Mouse (Mus musculus) MEL (cell line): ENCODE results near the gene H2-M10.1. TPM values are rescaled to one million over a fixed set of nuclear protein-coding genes. Genes with fewer than 3 reads are reported as not detected.

Source experiments
- DNase-seq: peaks from one replicate; pipeline ENCODE4 v3.0.0; 2011; ENCODE audit warnings: low read depth, low spot score
- H3K27ac ChIP-seq: 2 replicates; pipeline ENCODE4 v1.5.1; 2012; ENCODE audit warnings: low read depth, mild to moderate bottlenecking, control low read depth, low read length, moderate library complexity; ENCODE audit not compliant: control insufficient read depth
- H3K27me3 ChIP-seq, 2 experiments: fragments of 150-350 bp in 1 of 2; sonication (generic) in 1 of 2; 2 replicates each; pipeline ENCODE4 v1.6.1; 2012; ENCODE audit warnings: low read length in 2 of 2, mild to moderate bottlenecking in 2 of 2, improper control_type of control experiment in 1 of 2, moderate library complexity in 1 of 2; ENCODE audit not compliant: insufficient read depth in 2 of 2, control insufficient read depth in 1 of 2
- H3K36me3 ChIP-seq, 2 experiments: 2 replicates each; pipeline ENCODE4 v1.6.1; 2012 to 2014; ENCODE audit warnings: low read length in 2 of 2, improper control_type of control experiment in 1 of 2, inconsistent platforms in 1 of 2, mild to moderate bottlenecking in 1 of 2; ENCODE audit not compliant: insufficient read depth in 2 of 2, control insufficient read depth in 1 of 2
- H3K4me1 ChIP-seq, 2 experiments: fragments of 150-350 bp in 1 of 2; sonication (generic) in 1 of 2; 2 replicates each; pipeline ENCODE4 v1.6.1; 2012; ENCODE audit warnings: low read length in 2 of 2, improper control_type of control experiment in 1 of 2, mild to moderate bottlenecking in 1 of 2; ENCODE audit not compliant: insufficient read depth in 2 of 2, control insufficient read depth in 1 of 2
- H3K4me3 ChIP-seq, 2 experiments: fragments of 150-350 bp in 1 of 2; sonication (generic) in 1 of 2; 2 replicates each; pipeline ENCODE4 v1.5.1; 2012; ENCODE audit warnings: low read depth in 2 of 2, low read length in 2 of 2, mild to moderate bottlenecking in 2 of 2, moderate library complexity in 2 of 2, control low read depth in 1 of 2, improper control_type of control experiment in 1 of 2; ENCODE audit not compliant: control insufficient read depth in 1 of 2, insufficient read depth in 1 of 2
- H3K79me2 ChIP-seq: 2 replicates; pipeline ENCODE4 v1.6.1; 2012; ENCODE audit warnings: mild to moderate bottlenecking, low read length, moderate library complexity; ENCODE audit not compliant: control insufficient read depth, poor library complexity, insufficient read depth
- H3K9ac ChIP-seq: 2 replicates; pipeline ENCODE4 v1.6.1; 2012; ENCODE audit warnings: low read depth, mild to moderate bottlenecking, control low read depth, low read length, moderate library complexity; ENCODE audit not compliant: control insufficient read depth, poor library complexity, severe bottlenecking
- H3K9me3 ChIP-seq: fragments of 150-350 bp; sonication (generic); replicated peaks from 2 replicates; pipeline ENCODE4 v1.6.1; 2012; ENCODE audit warnings: mild to moderate bottlenecking, low read length, improper control_type of control experiment, moderate library complexity; ENCODE audit not compliant: insufficient read depth
- BHLHE40 ChIP-seq: IDR thresholded peaks from 2 replicates; pipeline ENCODE4 v1.6.1; 2012; ENCODE audit warnings: low read depth, mild to moderate bottlenecking, inconsistent platforms, low read length, improper control_type of control experiment, borderline replicate concordance
- CHD2 ChIP-seq: IDR thresholded peaks from 2 replicates; pipeline ENCODE4 v1.6.1; 2011; ENCODE audit warnings: low read length, improper control_type of control experiment
- CTCF ChIP-seq, 3 experiments: IDR thresholded peaks in 2 of 3; conservative IDR thresholded peaks in 1 of 3; 2 replicates each; pipeline ENCODE4 v1.5.1; 2011 to 2012; ENCODE audit warnings: low read length in 3 of 3, low read depth in 2 of 3, mild to moderate bottlenecking in 2 of 3, improper control_type of control experiment in 1 of 3, inconsistent platforms in 1 of 3, mixed read lengths in 1 of 3, moderate library complexity in 1 of 3; ENCODE audit not compliant: control insufficient read depth in 1 of 3, insufficient read depth in 1 of 3, poor library complexity in 1 of 3, severe bottlenecking in 1 of 3
- ELF1 ChIP-seq: IDR thresholded peaks from 2 replicates; pipeline ENCODE4 v1.6.1; 2014; ENCODE audit warnings: low read depth, mild to moderate bottlenecking, inconsistent platforms, low read length, improper control_type of control experiment, moderate library complexity
- EP300 ChIP-seq, 2 experiments: IDR thresholded peaks; 2 replicates each; pipeline ENCODE4 v1.6.1; 2011; ENCODE audit warnings: improper control_type of control experiment in 2 of 2, low read length in 2 of 2, low read depth in 1 of 2, mild to moderate bottlenecking in 1 of 2
- GATA1 ChIP-seq: IDR thresholded peaks from 2 replicates; pipeline ENCODE4 v1.6.1; 2011; ENCODE audit warnings: low read depth, low read length, improper control_type of control experiment
- JUND ChIP-seq: IDR thresholded peaks from 2 replicates; pipeline ENCODE4 v1.6.1; 2011; ENCODE audit warnings: low read depth, mild to moderate bottlenecking, improper control_type of control experiment, low read length
- MEF2A ChIP-seq: IDR thresholded peaks from 2 replicates; pipeline ENCODE4 v1.6.1; 2014; ENCODE audit warnings: low read depth, mild to moderate bottlenecking, inconsistent platforms, low read length, improper control_type of control experiment; ENCODE audit not compliant: poor library complexity, insufficient replicate concordance, severe bottlenecking; ENCODE audit errors: extremely low read depth
- MYB ChIP-seq: IDR thresholded peaks from 2 replicates; pipeline ENCODE4 v1.6.1; 2011; ENCODE audit warnings: mild to moderate bottlenecking, low read depth, low read length, improper control_type of control experiment
- NRF1 ChIP-seq: IDR thresholded peaks from 2 replicates; pipeline ENCODE4 v1.6.1; 2014; ENCODE audit warnings: low read depth, mild to moderate bottlenecking, inconsistent platforms, low read length, improper control_type of control experiment, moderate library complexity; ENCODE audit not compliant: poor library complexity, insufficient read depth, severe bottlenecking
- POLR2A ChIP-seq, 2 experiments: IDR thresholded peaks; 2 replicates each; pipeline ENCODE4 v1.6.1; 2011 to 2012; ENCODE audit warnings: low read length in 2 of 2, mild to moderate bottlenecking in 2 of 2, control low read depth in 1 of 2, improper control_type of control experiment in 1 of 2, low read depth in 1 of 2, moderate library complexity in 1 of 2; ENCODE audit not compliant: control insufficient read depth in 1 of 2, insufficient read depth in 1 of 2, poor library complexity in 1 of 2
- RAD21 ChIP-seq: IDR thresholded peaks from 2 replicates; pipeline ENCODE4 v1.6.1; 2011; ENCODE audit warnings: mild to moderate bottlenecking, low read depth, low read length, improper control_type of control experiment
- SIN3A ChIP-seq: IDR thresholded peaks from 2 replicates; pipeline ENCODE4 v1.6.1; 2012; ENCODE audit warnings: low read length, improper control_type of control experiment, inconsistent platforms
- SMC3 ChIP-seq: IDR thresholded peaks from 2 replicates; pipeline ENCODE4 v1.6.1; 2011; ENCODE audit warnings: low read depth, low read length, improper control_type of control experiment
- TBP ChIP-seq: IDR thresholded peaks from 2 replicates; pipeline ENCODE4 v1.8.0; 2011; ENCODE audit warnings: low read depth, low read length, improper control_type of control experiment
- TCF12 ChIP-seq: IDR thresholded peaks from 2 replicates; pipeline ENCODE4 v1.6.1; 2014; ENCODE audit warnings: low read depth, mild to moderate bottlenecking, inconsistent platforms, low read length, improper control_type of control experiment, moderate library complexity
- USF1 ChIP-seq: IDR thresholded peaks from 2 replicates; pipeline ENCODE4 v1.6.1; 2014; ENCODE audit warnings: low read depth, mild to moderate bottlenecking, inconsistent platforms, low read length, improper control_type of control experiment, moderate library complexity
- ZC3H11A ChIP-seq: IDR thresholded peaks from 2 replicates; pipeline ENCODE4 v1.6.1; 2012; ENCODE audit warnings: low read depth, mild to moderate bottlenecking, inconsistent platforms, low read length, improper control_type of control experiment
- ZNF384 ChIP-seq: IDR thresholded peaks from 2 replicates; pipeline ENCODE4 v1.6.1; 2012; ENCODE audit warnings: low read depth, mild to moderate bottlenecking, inconsistent platforms, low read length, improper control_type of control experiment
- polyA plus RNA-seq, 2 experiments: library from polyadenylated mRNA; stranded (reverse) in 1 of 2; unstranded in 1 of 2; fragments of >175 nt in 1 of 2; fragments of >200 nt in 1 of 2; gene quantifications; 2 replicates each; pipeline versions ENCODE4 v1.2.1 to v1.2.4; 2012; ENCODE audit warnings: low replicate concordance in 2 of 2, low read depth in 1 of 2; ENCODE audit not compliant: insufficient read length in 2 of 2, insufficient read depth in 1 of 2, missing spikeins in 1 of 2
- total RNA-seq: library from RNA; depleted of rRNA; stranded (reverse); fragments of 300-350 nt; gene quantifications from 2 replicates; pipeline ENCODE4 v1.2.3, GENCODE M21; 2012

The H2-M10.1 gene
- total and polyA plus RNA-seq, 3 experiments: not detected

DNA sequence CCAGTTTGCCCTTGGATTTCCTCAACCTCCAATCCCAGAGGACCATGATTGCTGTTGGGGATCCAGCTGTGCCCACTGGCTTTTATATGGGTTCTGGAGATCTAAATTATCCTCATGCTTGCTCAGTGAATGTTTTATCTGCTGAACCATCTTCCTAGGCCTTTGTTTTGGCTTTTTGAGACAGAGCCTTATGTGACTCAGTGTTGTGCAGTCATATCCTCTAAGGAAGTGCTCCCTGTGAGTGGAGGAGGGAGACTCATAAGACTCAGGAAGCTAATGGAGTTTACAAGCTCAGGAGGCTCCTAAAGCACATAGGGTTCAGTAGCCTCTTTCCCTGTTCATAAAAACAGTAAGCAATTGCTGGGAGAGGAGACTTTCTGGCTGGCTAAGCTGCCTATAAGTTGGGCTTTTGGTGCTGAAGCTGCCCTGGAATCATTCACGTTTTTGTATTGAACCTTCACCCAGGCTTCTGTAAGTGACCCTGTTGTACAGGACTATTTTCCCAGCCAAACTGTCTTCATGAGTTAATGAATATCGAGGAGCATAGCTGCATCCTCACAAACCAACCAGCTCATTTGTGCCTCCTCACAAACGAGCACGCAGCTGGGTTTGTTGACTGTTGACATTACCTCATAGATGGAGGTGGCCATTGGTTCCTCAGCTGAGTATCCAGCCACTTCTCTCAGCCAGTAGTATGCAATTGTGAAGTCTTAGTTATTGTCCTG, 44.3 kb downstream of the H2-M10.1 start:
- no peak for DNase-seq
- no peak for TF ChIP-seq RAD21
- TF ChIP-seq NRF1: no peak
- 0 out of 4 replicates have a peak, but pooled peaks of 1 of the 2 experiments have one; percentile 31 for TF ChIP-seq POLR2A (IDR thresholded peaks at IDR 0.05; ENCODE audit: control insufficient read depth in 1 of 2, insufficient read depth in 1 of 2, low read depth in 1 of 2, low read length in 2 of 2, poor library complexity in 1 of 2)
- no peak overlapping the region for H3K4me3 ChIP-seq
- no peaks in the 10 kb centered on the region for H3K9me3 ChIP-seq
- no peaks in the 10 kb centered on the region for H3K27me3 ChIP-seq
- H3K36me3 ChIP-seq: 0 out of 4 replicates have a peak, but pooled peaks cover 0 to under 1% of the 10 kb centered on the region in 2 experiments
- peaks cover 2% of the 10 kb centered on the region for H3K79me2 ChIP-seq
- no peak overlapping the region for H3K27ac ChIP-seq
- H3K4me1 ChIP-seq: no peaks in the 10 kb centered on the region
- H3K9ac ChIP-seq: no peak overlapping the region

DNA sequence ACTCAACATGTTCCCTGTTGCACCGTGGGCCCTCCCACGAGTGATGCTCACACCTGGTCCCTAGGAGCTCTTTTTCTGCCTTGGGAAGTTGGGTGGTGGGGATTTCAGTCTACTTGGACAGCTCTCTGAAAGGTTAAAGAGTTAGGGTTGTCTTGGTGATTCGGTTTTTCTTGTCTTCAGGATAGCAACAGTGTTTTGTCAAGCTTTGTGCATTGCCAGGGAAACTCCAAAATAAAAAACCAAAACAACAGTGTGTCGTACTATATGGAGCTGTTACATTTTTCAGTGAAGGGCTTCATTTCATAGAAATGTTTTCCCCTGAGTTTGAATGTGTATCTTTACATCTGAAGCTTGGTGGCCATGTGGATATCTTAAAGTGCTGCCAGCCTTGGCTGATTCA, 51.2 kb downstream of the H2-M10.1 start:
- Histone ChIP-seq H3K9me3 (no peaks in the 10 kb centered on the region), H3K79me2 (peaks cover 44% of the 10 kb centered on the region), H3K4me3 (no peak overlapping the region), H3K36me3 (peaks cover 4 to 24% of the 10 kb centered on the region in 2 experiments), H3K4me1 (peaks cover 0 to 21% of the 10 kb centered on the region in 2 experiments; a peak in 2 of 4 replicates), H3K27ac (no peak overlapping the region), H3K9ac (no peak overlapping the region), H3K27me3 (no peaks in the 10 kb centered on the region)
- TF ChIP-seq BHLHE40: no peak
- TF ChIP-seq USF1: no peak
- TF ChIP-seq TCF12: no peak
- TF ChIP-seq MEF2A: no peak
- TF ChIP-seq SMC3: no peak
- no peak for TF ChIP-seq ZC3H11A
- no peak for TF ChIP-seq TBP
- no peak for TF ChIP-seq JUND
- TF ChIP-seq SIN3A: no peak
- no peak for TF ChIP-seq GATA1
- no peak for TF ChIP-seq MYB
- no peak for TF ChIP-seq CHD2
- no peak for TF ChIP-seq ELF1
- no peak for TF ChIP-seq ZNF384
- no peak for TF ChIP-seq CTCF (IDR thresholded peaks at IDR 0.05 in 2 of 3, conservative IDR thresholded peaks at IDR 0.05 in 1 of 3; ENCODE audit: control insufficient read depth in 1 of 3, insufficient read depth in 1 of 3, low read depth in 2 of 3, low read length in 3 of 3, poor library complexity in 1 of 3, severe bottlenecking in 1 of 3)
- TF ChIP-seq EP300 (IDR thresholded peaks at IDR 0.05; ENCODE audit: low read depth in 1 of 2, low read length in 2 of 2): no peak
- TF ChIP-seq, all 39 proteins: peak for 0
- no peak for DNase-seq
